Mouse (Mus musculus): ENCODE data around the gene Gpr161. TPM values are rescaled to one million over a fixed set of nuclear protein-coding genes. Genes with fewer than 3 reads are reported as not detected.
"Not testable (repeated sequence)": the region's sequence is repeated elsewhere in the genome, so short reads cannot be mapped to it uniquely, and the experiment has no call there.

Gpr161 gene
- total RNA-seq, 2 experiments from 2014 or later: 0.04 TPM; not detected in 1

GRCm38 (mm10) chr1:165308180-165308579 lies 12.6 kb downstream of the Gpr161 start:
- ATAC-seq (ENCODE audit: poor library complexity, severe bottlenecking): no peak

GRCm38 (mm10) chr1:165316361-165316760 lies 20.8 kb downstream of the Gpr161 start:
- no peak for ATAC-seq (ENCODE audit: poor library complexity, severe bottlenecking)

- ATAC-seq (ENCODE audit: poor library complexity, severe bottlenecking): peak; percentile 57
These were observed 24.7 kb downstream of the Gpr161 start for GRCm38 (mm10) chr1:165320141-165320934.

GRCm38 (mm10) chr1:165321393-165321861 lies 25.8 kb downstream of the Gpr161 start:
- no peak for ATAC-seq (ENCODE audit: poor library complexity, severe bottlenecking)

GRCm38 (mm10) chr1:165321891-165322290 lies 26.3 kb downstream of the Gpr161 start:
- ATAC-seq (ENCODE audit: poor library complexity, severe bottlenecking): no peak

GRCm38 (mm10) chr1:165322934-165323333 lies 27.3 kb downstream of the Gpr161 start:
- ATAC-seq (ENCODE audit: poor library complexity, severe bottlenecking): peak; percentile 43

- ATAC-seq (ENCODE audit: poor library complexity, severe bottlenecking): no peak
These were observed 31.8 kb downstream of the Gpr161 start for GRCm38 (mm10) chr1:165327370-165327769.

- no peak for ATAC-seq (ENCODE audit: poor library complexity, severe bottlenecking)
These were observed 32.2 kb downstream of the Gpr161 start for GRCm38 (mm10) chr1:165327831-165328230.

GRCm38 (mm10) chr1:165328384-165329289 lies 33.0 kb downstream of the Gpr161 start:
- ATAC-seq (ENCODE audit: poor library complexity, severe bottlenecking): not testable (repeated sequence)

GRCm38 (mm10) chr1:165330859-165331258 lies 35.3 kb downstream of the Gpr161 start:
- no peak for ATAC-seq (ENCODE audit: poor library complexity, severe bottlenecking)

GRCm38 (mm10) chr1:165332797-165333196 lies 37.2 kb downstream of the Gpr161 start:
- peak; percentile 68 for ATAC-seq (ENCODE audit: poor library complexity, severe bottlenecking)

GRCm38 (mm10) chr1:165342126-165342525 lies 46.5 kb downstream of the Gpr161 start:
- no peak for ATAC-seq (ENCODE audit: poor library complexity, severe bottlenecking)

DNA sequence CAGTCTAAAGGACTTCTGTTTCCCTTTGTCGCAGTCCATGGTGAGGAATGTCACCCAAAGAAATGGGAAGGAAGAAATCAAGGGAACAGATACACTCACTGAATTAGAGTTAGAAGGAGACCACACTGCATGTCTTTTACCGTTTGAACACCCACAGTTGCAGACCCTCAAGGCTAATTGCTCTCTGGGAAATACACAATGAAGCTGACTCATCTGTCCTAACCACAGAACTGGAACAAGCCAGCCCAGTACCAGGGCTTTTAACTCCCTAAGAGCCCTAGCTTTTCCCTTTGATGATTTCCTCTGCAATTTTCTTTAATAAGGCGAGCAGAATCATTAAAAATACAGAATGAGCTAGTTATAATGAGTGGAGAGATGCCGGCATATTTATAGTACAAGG lies 48.9 kb downstream of the Gpr161 start:
- ATAC-seq (ENCODE audit: poor library complexity, severe bottlenecking): no peak

- no peak for ATAC-seq (ENCODE audit: poor library complexity, severe bottlenecking)
These were observed 53.0 kb downstream of the Gpr161 start for GRCm38 (mm10) chr1:165348627-165349026.

DNA sequence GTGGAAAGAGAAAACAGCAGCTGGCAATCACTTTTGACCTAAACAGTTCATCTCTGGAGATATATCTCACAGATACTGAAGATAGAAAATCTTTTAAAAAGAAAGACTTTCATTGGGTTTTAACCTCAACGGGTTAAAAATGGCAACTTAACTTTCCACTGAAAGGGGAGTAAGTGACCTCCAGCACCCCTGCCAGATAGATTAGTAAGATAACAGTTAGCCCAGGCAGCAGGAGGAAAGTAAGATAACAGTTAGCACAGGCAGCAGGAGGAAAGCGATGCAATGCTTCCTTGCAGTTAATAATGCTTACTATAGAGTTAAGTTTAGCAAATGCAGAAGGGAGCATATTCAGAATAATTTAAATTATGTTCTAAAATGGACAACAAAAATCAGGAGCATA lies 60.8 kb downstream of the Gpr161 start:
- no peak for ATAC-seq (ENCODE audit: poor library complexity, severe bottlenecking)

DNA sequence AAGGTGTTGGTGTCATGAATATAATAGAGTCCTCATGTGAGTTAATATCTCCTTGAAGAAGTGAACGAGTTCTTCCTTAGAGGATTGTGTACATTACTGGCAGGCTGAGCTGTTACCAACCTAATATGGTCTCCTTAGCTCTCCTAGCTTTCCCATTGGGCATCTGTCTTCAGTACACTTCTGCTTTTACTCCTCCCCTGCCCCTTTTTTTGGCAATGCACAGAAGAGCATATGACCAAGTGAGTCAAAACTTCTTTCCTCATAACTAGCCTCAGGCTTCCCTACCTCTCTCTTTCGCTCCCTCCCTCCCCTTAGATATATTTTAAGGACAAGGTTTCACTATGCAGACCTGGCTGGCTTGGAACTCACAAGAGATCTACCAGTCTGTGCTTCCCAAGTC lies 67.7 kb downstream of the Gpr161 start:
- peak; percentile 40 for ATAC-seq (ENCODE audit: poor library complexity, severe bottlenecking)

DNA sequence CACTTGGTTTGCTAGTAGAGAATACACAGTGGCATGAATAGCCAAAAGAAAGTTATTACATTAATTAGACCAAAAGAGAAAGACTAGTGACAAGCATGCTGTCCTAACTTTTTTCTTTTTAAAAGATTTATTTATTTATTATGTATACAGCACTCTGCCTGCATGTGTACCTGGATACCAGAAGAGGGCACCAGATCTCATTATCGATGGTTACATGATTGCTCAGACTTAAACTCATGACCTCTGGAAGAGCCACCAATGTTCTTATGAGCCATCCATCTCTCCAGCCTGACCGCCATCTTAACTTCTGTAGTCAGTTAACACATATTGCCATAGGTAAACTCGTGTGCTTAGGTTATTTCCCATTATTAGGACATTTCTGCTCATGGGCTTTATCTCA lies 69.5 kb downstream of the Gpr161 start:
- ATAC-seq (ENCODE audit: poor library complexity, severe bottlenecking): peak; percentile 47; the same call in 1 of the 2 replicates

- ATAC-seq (ENCODE audit: poor library complexity, severe bottlenecking): no peak
These were observed 75.4 kb downstream of the Gpr161 start for GRCm38 (mm10) chr1:165370990-165371389.

DNA sequence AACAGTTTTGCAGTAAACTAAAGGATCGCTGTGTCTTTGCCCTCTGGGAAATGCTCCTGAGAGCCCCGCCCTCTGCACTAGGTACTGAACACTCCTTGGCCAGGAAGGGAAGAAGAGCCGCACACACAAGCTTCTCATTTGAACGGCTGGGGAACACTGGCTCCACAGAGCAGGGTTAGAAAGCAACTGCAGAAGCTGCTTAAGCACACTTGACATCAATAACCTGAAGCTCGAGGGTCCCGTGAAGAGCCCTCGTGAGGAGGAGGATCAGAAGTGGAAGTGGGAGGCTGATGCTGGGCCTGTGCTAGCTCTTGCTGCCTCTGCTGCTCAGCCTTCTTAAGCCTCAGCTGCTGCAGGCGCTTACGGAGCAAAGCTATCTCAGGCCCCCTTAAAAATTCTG lies 78.2 kb downstream of the Gpr161 start:
- no peak for ATAC-seq (ENCODE audit: poor library complexity, severe bottlenecking)

Data from megakaryocyte, adult 5-6 weeks (primary cell).